8 mouse cellular contexts compared by ENCODE assay signal in the genomic region with DNA sequence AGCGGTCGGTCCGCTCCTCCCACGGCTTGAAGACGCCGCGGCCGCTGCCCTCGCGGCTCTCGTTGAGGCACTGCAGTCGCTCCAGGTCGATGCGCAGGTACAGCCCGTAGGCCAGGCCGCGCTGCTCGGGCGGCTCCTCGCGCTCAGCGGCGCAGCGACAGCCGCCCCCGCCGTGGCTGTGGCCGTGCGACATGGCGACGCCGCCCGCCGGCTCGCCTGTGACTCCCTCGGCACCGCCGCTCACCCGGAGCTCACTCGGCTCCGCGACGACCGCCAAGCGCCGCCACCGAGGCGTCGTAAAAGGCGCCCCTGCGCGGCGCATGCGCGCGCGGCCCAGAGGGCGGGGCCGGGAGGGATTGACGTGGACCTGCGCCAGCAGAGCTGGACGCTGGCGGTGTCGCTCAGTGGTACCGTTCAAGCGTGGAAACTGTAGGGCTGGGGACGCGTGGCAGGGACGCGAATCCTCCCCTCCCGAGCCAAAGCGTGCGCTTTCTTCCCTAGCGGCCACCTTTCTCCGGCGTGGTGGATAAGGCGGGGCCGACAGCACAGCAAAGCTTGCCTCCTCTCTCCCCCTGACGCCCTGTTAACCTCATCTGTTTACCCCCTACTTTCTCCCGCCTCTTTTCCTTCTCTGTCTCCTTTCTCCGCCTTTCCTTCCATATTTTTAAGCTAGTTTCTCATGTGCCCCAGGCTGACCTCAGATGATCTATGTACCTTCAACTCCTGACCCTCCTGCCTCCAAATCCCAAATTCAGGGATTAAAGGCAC. TPM values are rescaled to one million over a fixed set of nuclear protein-coding genes. Genes with fewer than 3 reads are reported as not detected.
A peak's percentile ranks its signal among the peaks of the same experiment; 100 is the strongest.
DNase-seq lines count a peak whose midpoint lies in the region; ATAC-seq and TF ChIP-seq lines count a peak whose summit lies in the region.

Gene Pithd1 (minus strand): TSS at position 322 of the 768 bp plus-strand sequence.

- H3K9ac ChIP-seq in ES-E14 (ENCODE audit: insufficient read depth, low read depth, low read length, poor library complexity, severe bottlenecking), result peak within 1 kb of the TSS; percentile 94
- H3K9ac ChIP-seq in forebrain, embryonic 16.5 days (replicated peaks; ENCODE audit: low read depth, low read length), result peak within 1 kb of the TSS; percentile 82
- peak within 1 kb of the TSS; percentile 95 for H3K9ac ChIP-seq in lung, embryonic 14.5 days

- peak; percentile 91 for ATAC-seq in forebrain, embryonic 16.5 days
- ATAC-seq in lung, embryonic 14.5 days (ENCODE audit: insufficient read depth), result peak; percentile 92

- under 1% methylated on average over 80 of the region's 81 CpGs for WGBS in forebrain, embryonic 16.5 days
- 0% methylated on average over 54 of the region's 81 CpGs for WGBS in lung, embryonic 14.5 days
- under 1% methylated on average over 80 of the region's 81 CpGs for WGBS in olfactory bulb, adult 2 months
- WGBS in thymus, adult 2 months, result under 1% methylated on average over 81 of the region's 81 CpGs

- peak within 1 kb of the TSS; percentile 38; the same call in 1 of the 2 replicates for H3K27ac ChIP-seq in ES-E14 (ENCODE audit: insufficient read depth, low read depth, low read length, poor library complexity, severe bottlenecking)
- peak within 1 kb of the TSS; percentile 84 for H3K27ac ChIP-seq in forebrain, embryonic 16.5 days (ENCODE audit: low read length)
- peak within 1 kb of the TSS; percentile 96 for H3K27ac ChIP-seq in layer of hippocampus, adult 2 months
- H3K27ac ChIP-seq in lung, embryonic 14.5 days (ENCODE audit: low read depth), result peak within 1 kb of the TSS; percentile 83
- peak within 1 kb of the TSS; percentile 89 for H3K27ac ChIP-seq in olfactory bulb, adult 2 months (ENCODE audit: insufficient read depth, low read depth, low read length)
- H3K27ac ChIP-seq in thymus, adult 2 months (ENCODE audit: control insufficient read depth, insufficient read depth, low read length), result no peak within 1 kb of the TSS

- H3K4me2 ChIP-seq in forebrain, embryonic 16.5 days (ENCODE audit: low read length), result peak within 1 kb of the TSS; percentile 98
- peak within 1 kb of the TSS; percentile 81 for H3K4me2 ChIP-seq in lung, embryonic 14.5 days

- H3K4me3 ChIP-seq in ES-E14 (ENCODE audit: insufficient read depth in 1 of 2, low read depth in 1 of 2, low read length in 2 of 2, poor library complexity in 1 of 2, severe bottlenecking in 1 of 2), result peak within 1 kb of the TSS; percentile 89 to 94
- peak within 1 kb of the TSS; percentile 85 for H3K4me3 ChIP-seq in forebrain, embryonic 16.5 days (replicated peaks; ENCODE audit: low read length)
- peak within 1 kb of the TSS; percentile 77 for H3K4me3 ChIP-seq in layer of hippocampus, adult 2 months
- peak within 1 kb of the TSS; percentile 95 for H3K4me3 ChIP-seq in lung, embryonic 14.5 days (ENCODE audit: low read depth, low read length)
- H3K4me3 ChIP-seq in olfactory bulb, adult 2 months (ENCODE audit: insufficient read depth, low read depth, low read length), result peak within 1 kb of the TSS; percentile 87
- H3K4me3 ChIP-seq in thymus, adult 2 months (ENCODE audit: control insufficient read depth, insufficient read depth, low read length), result peak within 1 kb of the TSS; percentile 58

- peaks cover 15% of the 10 kb centered on the region for H3K36me3 ChIP-seq in ES-E14 (ENCODE audit: control insufficient read depth, insufficient read depth, low read length, poor library complexity, severe bottlenecking)
- peaks cover 6% of the 10 kb centered on the region for H3K36me3 ChIP-seq in forebrain, embryonic 16.5 days (ENCODE audit: control insufficient read depth, insufficient read depth)
- peaks cover 29% of the 10 kb centered on the region for H3K36me3 ChIP-seq in lung, embryonic 14.5 days (ENCODE audit: insufficient read depth)
- peaks cover 6% of the 10 kb centered on the region for H3K36me3 ChIP-seq in thymus, adult 2 months (ENCODE audit: control insufficient read depth, insufficient read depth, low read length)

- peak; percentile 72 for DNase-seq in ES-E14 (ENCODE audit: low read depth, low spot score)
- peak; percentile 93 for DNase-seq in cerebellum, adult 11-12 months
- DNase-seq in heart, postnatal 36 days, result peak; percentile 92 to 94
- peak; percentile 90 for DNase-seq in layer of hippocampus, adult 2 months (ENCODE audit: low spot score in 2 of 2)
- peak; percentile 97 for DNase-seq in lung, embryonic 14.5 days
- peak; percentile 93 for DNase-seq in thymus, adult 2 months

- TF ChIP-seq CTCF in layer of hippocampus, adult 2 months (conservative IDR thresholded peaks at IDR 0.05), result peak; percentile 56
- no peak for TF ChIP-seq CTCF in lung, embryonic 14.5 days (IDR thresholded peaks at IDR 0.05; ENCODE audit: low read depth)
- TF ChIP-seq CTCF in olfactory bulb, adult 2 months (IDR thresholded peaks at IDR 0.05; ENCODE audit: insufficient read depth, low read depth, low read length), result no peak
- TF ChIP-seq CTCF in thymus, adult 2 months (IDR thresholded peaks at IDR 0.05; ENCODE audit: borderline replicate concordance, control insufficient read depth, extremely low read depth, insufficient read depth, low read length, poor library complexity), result peak; percentile 61

- H3K4me1 ChIP-seq in ES-E14 (ENCODE audit: control insufficient read depth in 2 of 2, insufficient read depth in 2 of 2, low read length in 2 of 2, poor library complexity in 1 of 2), result peaks cover 0 to 4% of the 10 kb centered on the region in 2 experiments; a peak in 1 of 4 replicates
- peaks cover 16% of the 10 kb centered on the region for H3K4me1 ChIP-seq in forebrain, embryonic 16.5 days (replicated peaks; ENCODE audit: control insufficient read depth, insufficient read depth, low read length)
- 0 out of 2 replicates have a peak, but pooled peaks cover 3% of the 10 kb centered on the region for H3K4me1 ChIP-seq in lung, embryonic 14.5 days (ENCODE audit: insufficient read depth)
- H3K4me1 ChIP-seq in olfactory bulb, adult 2 months (ENCODE audit: control insufficient read depth, insufficient read depth, low read length), result peaks cover 5% of the 10 kb centered on the region
- H3K4me1 ChIP-seq in thymus, adult 2 months (replicated peaks; ENCODE audit: control insufficient read depth, insufficient read depth, low read length), result peaks cover 8% of the 10 kb centered on the region

- no peaks in the 10 kb centered on the region for H3K9me3 ChIP-seq in ES-E14 (ENCODE audit: control insufficient read depth, insufficient read depth, low read depth, low read length)
- no peaks in the 10 kb centered on the region for H3K9me3 ChIP-seq in forebrain, embryonic 16.5 days (ENCODE audit: control insufficient read depth, low read length)
- H3K9me3 ChIP-seq in lung, embryonic 14.5 days (ENCODE audit: low read depth, low read length), result no peaks in the 10 kb centered on the region

- intact Hi-C loops in heart, postnatal 36 days (cut with DNase I), result loop anchor here (2.0 kb wide), 1 partner anchor 34 kb away; the partner anchor contains the start of gene Eloa

- H3K27me3 ChIP-seq in forebrain, embryonic 16.5 days (replicated peaks; ENCODE audit: control insufficient read depth, insufficient read depth, low read length), result no peaks in the 10 kb centered on the region
- H3K27me3 ChIP-seq in lung, embryonic 14.5 days (ENCODE audit: insufficient read depth, low read length), result no peaks in the 10 kb centered on the region
- no peaks in the 10 kb centered on the region for H3K27me3 ChIP-seq in thymus, adult 2 months (ENCODE audit: control insufficient read depth, insufficient read depth, low read length)

- peak; percentile 95 for TF ChIP-seq POLR2A in olfactory bulb, adult 2 months (IDR thresholded peaks at IDR 0.05; ENCODE audit: insufficient read depth, low read depth, low read length)
- peak; percentile 97 for TF ChIP-seq POLR2A in thymus, adult 2 months (IDR thresholded peaks at IDR 0.05; ENCODE audit: control insufficient read depth, extremely low read depth, insufficient read depth, low read length, poor library complexity)

- in situ Hi-C loops in ES-E14 (cut with MboI; ENCODE audit: low sequenced_read_pairs in 2 of 2, unreplicated experiment in 2 of 2), result no loop called here

TF ChIP-seq in ES-E14, 5 proteins besides CTCF, POLR2A, EP300 and RAD21:
- TF ChIP-seq ZC3H11A (IDR thresholded peaks at IDR 0.05; ENCODE audit: borderline replicate concordance, low read depth, low read length) (no peak), CHD2 (IDR thresholded peaks at IDR 0.05; ENCODE audit: low read depth, low read length) (no peak), HCFC1 (IDR thresholded peaks at IDR 0.05; ENCODE audit: borderline replicate concordance, insufficient read depth, low read length) (no peak), MAFK (IDR thresholded peaks at IDR 0.05; ENCODE audit: insufficient read depth, low read depth, low read length) (no peak), ZNF384 (IDR thresholded peaks at IDR 0.05; ENCODE audit: low read depth, low read length) (no peak)

RNA-seq across cellular contexts. Expression of gene Pithd1, which starts in this region (rescaled TPM):
- total RNA-seq in ES-E14 (2012; rRNA removed), result 35.3 and 41.6 TPM in 2 replicates
- polyA plus RNA-seq in forebrain, embryonic 16.5 days (2015; fragmentation: Nextera tagmentation; extraction: Ambion mirVana), result 56.0 and 56.1 TPM in 2 replicates
- total RNA-seq in heart, postnatal 36 days (2021), result 10 to 100 TPM; 19.8 to 22.2 TPM
- 10 to 100 TPM; 80.6 to 86.0 TPM for total RNA-seq in layer of hippocampus, adult 2 months (2021)
- 54.6 and 61.5 TPM in 2 replicates for polyA plus RNA-seq in lung, embryonic 14.5 days (2014; fragmentation: Nextera tagmentation; extraction: Ambion mirVana)
- 351 TPM in 1 of 2 replicates, not detected in the other for polyA plus RNA-seq in olfactory bulb, adult 2 months (2012; ENCODE audit: insufficient read depth, insufficient read length, low replicate concordance, missing spikeins)
- 140 and 171 TPM in 2 replicates for polyA plus RNA-seq in thymus, adult 2 months (2012; rRNA removed)

Comparison
In these comparisons a context has a peak if more than half of its experiments do, and no peak if none do; other contexts are left out.
1. CTCF ChIP-seq: peak in layer of hippocampus, adult 2 months (single experiment) and thymus, adult 2 months (single experiment); none in lung, embryonic 14.5 days (single experiment) and olfactory bulb, adult 2 months (single experiment).
2. Peak in every context shown above with its lines, with median percentiles within 50 percentile points of each other: DNase-seq, H3K4me3 ChIP-seq and H3K9ac ChIP-seq.